Mouse (Mus musculus) hindbrain, embryonic 11.5 days (tissue): ENCODE measurements at regions not wholly inside any gene's neighbourhood (a gene's known extent, or its start where the extent isn't known, plus 50 kb on each side); places are given as distances from the start of the nearest gene placed in this dataset.
"Not testable (repeated sequence)": the region's sequence is repeated elsewhere in the genome, so short reads cannot be mapped to it uniquely, and the experiment has no call there.

Experiments
- ATAC-seq: fragments of 200-750 bp; cut with Nextera tagmentation; 2 replicates; pipeline ENCODE4 v1.8.0; 2017; ENCODE audit warnings: mild to moderate bottlenecking, moderate TSS enrichment, moderate library complexity; ENCODE audit not compliant: low FRiP score
- DNase-seq: peaks from one replicate; pipeline ENCODE4 v3.0.0-alpha.2; 2015; ENCODE audit warnings: low spot score
- H3K27ac ChIP-seq: fragments of 300-500 bp; sonication (generic); 2 replicates; pipeline ENCODE4 v1.5.1; 2014; ENCODE audit warnings: mild to moderate bottlenecking, low read depth, low read length
- H3K27me3 ChIP-seq: fragments of 300-500 bp; sonication (generic); 2 replicates; pipeline ENCODE4 v1.6.1; 2014; ENCODE audit warnings: mild to moderate bottlenecking, low read length, moderate library complexity, mixed read lengths; ENCODE audit not compliant: control insufficient read depth, insufficient read depth
- H3K36me3 ChIP-seq: fragments of 300-500 bp; sonication (generic); 2 replicates; pipeline ENCODE4 v1.6.1; 2014; ENCODE audit warnings: mild to moderate bottlenecking, low read length, moderate library complexity, mixed read lengths; ENCODE audit not compliant: control insufficient read depth, insufficient read depth
- H3K4me1 ChIP-seq: fragments of 300-500 bp; sonication (generic); replicated peaks from 2 replicates; pipeline ENCODE4 v1.6.1; 2014; ENCODE audit warnings: low read length, mixed read lengths; ENCODE audit not compliant: control insufficient read depth, insufficient read depth
- H3K4me2 ChIP-seq: fragments of 300-500 bp; sonication (generic); replicated peaks from 2 replicates; pipeline ENCODE4 v1.6.1; 2014; ENCODE audit warnings: mild to moderate bottlenecking, low read depth, low read length
- H3K4me3 ChIP-seq: fragments of 300-500 bp; sonication (generic); 2 replicates; pipeline ENCODE4 v1.5.1; 2014; ENCODE audit warnings: low read depth, low read length
- H3K9ac ChIP-seq: fragments of 300-500 bp; sonication (generic); 2 replicates; pipeline ENCODE4 v1.6.1; 2014; ENCODE audit warnings: low read depth, low read length
- H3K9me3 ChIP-seq: fragments of 300-500 bp; sonication (generic); 2 replicates; pipeline ENCODE4 v1.6.1; 2016; ENCODE audit warnings: low read length; ENCODE audit not compliant: control insufficient read depth
- WGBS: fragments of 180-500 bp; shearing (Covaris S2); extraction: QIAGEN DNeasy Blood & Tissue Kit; methylation state at CpG from one replicate; pipeline ENCODE4 v1.1.7; 2014; 5-methylcytosine and 5-hydroxymethylcytosine counted together

DNA sequence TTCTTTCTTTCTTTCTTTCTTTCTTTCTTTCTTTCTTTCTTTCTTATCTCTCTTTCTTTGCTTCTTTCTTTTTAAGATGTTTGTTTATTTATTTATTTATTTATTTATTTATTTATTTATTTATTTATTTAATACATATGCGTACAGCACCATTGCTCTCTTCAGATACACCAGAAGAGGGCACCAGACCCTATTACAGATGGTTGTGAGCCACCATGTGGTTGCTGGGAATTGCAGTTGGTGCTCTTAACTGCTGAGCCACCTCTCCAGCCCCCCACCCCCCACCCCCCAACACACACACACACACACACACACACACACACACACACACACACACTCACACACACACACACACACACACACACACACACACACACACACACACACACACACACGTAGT lies 76.4 kb upstream of the Klf13 start:
- H3K36me3 ChIP-seq, H3K9me3 ChIP-seq, H3K27ac ChIP-seq, ATAC-seq, DNase-seq, H3K9ac ChIP-seq, H3K4me3 ChIP-seq, H3K4me1 ChIP-seq, H3K27me3 ChIP-seq, H3K4me2 ChIP-seq: not testable (repeated sequence)
- 84% methylated on average over 2 of the region's 2 CpGs for WGBS

DNA sequence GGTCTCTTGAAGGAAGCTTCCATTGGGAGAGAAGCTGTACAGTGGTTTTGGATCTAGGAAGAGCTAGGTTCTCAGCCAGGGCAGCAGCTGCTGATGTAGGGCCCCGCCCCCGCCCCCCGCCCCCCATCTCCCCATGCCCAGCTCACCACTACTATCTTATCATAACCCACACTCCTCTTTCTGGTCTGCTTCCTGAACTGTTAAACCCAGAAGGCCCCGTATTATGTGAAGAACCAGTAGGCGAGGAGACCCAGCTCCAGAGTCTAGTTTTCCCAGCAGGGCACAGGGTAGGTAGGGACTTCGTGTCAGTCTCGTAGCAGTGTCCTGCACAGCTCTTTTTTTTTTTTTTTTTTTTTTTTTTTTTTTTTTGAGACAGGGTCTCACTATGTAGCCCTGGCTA lies 75.5 kb upstream of the Klf13 start:
- Histone ChIP-seq H3K27me3 (no peaks in the 10 kb centered on the region), H3K27ac (no peak overlapping the region), H3K9me3 (no peaks in the 10 kb centered on the region), H3K9ac (no peak overlapping the region), H3K4me2 (no peak overlapping the region), H3K36me3 (no peaks in the 10 kb centered on the region), H3K4me1 (no peaks in the 10 kb centered on the region), H3K4me3 (no peak overlapping the region)
- DNase-seq (no peak), ATAC-seq (no peak)
- WGBS, result 82% methylated on average over 7 of the region's 7 CpGs

DNA sequence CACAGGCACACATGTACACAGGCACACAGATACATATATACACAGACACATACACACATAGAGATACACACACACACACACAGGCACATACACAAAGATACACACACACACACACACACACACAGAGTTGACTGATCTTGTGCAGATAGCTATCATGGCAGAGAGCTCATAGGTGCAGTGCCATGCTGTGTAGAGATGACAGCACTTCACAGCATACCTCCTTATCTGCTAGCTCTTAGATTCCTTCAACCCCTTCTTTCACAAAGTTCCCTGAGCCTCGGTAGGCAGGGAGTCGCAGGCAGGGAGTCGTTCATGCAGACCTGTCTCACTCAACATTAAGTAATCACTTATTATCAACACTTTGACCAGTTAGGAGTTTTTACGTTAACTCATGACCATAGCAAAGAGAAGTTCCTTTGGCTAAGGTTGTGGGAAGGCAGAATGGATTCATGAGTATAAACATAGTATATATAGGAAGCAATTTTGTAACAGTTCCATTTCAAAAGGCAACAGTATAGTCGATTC lies 74.4 kb upstream of the Klf13 start:
- Histone ChIP-seq H3K27ac (no peak overlapping the region), H3K4me1 (no peaks in the 10 kb centered on the region), H3K27me3 (no peaks in the 10 kb centered on the region), H3K36me3 (no peaks in the 10 kb centered on the region), H3K9ac (no peak overlapping the region), H3K9me3 (no peaks in the 10 kb centered on the region), H3K4me2 (no peak overlapping the region), H3K4me3 (no peak overlapping the region)
- 81% methylated on average over 5 of the region's 5 CpGs for WGBS
- DNase-seq (no peak), ATAC-seq (no peak)

DNA sequence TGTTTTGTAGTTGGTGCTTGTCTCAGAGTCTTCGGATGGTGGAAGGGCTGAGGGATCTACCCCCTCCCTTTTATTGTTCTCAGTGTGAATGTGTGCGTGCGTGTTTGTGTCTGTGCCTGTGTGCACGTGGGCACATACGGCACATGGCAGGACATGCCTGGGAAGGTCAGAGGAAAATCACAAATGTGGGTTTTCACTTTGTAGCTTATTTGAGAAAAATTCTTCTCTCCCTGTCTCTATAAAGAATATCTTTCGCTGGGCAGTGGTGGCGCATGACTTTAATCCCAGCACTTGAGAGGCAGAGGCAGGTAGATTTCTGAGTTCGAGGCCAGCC lies 73.5 kb upstream of the Klf13 start:
- 89% methylated on average over 8 of the region's 8 CpGs for WGBS
- H3K4me3 ChIP-seq, result no peak overlapping the region
- no peak overlapping the region for H3K9ac ChIP-seq
- H3K27ac ChIP-seq, result no peak overlapping the region
- H3K4me1 ChIP-seq, result no peaks in the 10 kb centered on the region
- DNase-seq, result no peak
- no peak for ATAC-seq
- H3K36me3 ChIP-seq, result no peaks in the 10 kb centered on the region
- no peaks in the 10 kb centered on the region for H3K9me3 ChIP-seq
- H3K4me2 ChIP-seq, result no peak overlapping the region
- no peaks in the 10 kb centered on the region for H3K27me3 ChIP-seq

DNA sequence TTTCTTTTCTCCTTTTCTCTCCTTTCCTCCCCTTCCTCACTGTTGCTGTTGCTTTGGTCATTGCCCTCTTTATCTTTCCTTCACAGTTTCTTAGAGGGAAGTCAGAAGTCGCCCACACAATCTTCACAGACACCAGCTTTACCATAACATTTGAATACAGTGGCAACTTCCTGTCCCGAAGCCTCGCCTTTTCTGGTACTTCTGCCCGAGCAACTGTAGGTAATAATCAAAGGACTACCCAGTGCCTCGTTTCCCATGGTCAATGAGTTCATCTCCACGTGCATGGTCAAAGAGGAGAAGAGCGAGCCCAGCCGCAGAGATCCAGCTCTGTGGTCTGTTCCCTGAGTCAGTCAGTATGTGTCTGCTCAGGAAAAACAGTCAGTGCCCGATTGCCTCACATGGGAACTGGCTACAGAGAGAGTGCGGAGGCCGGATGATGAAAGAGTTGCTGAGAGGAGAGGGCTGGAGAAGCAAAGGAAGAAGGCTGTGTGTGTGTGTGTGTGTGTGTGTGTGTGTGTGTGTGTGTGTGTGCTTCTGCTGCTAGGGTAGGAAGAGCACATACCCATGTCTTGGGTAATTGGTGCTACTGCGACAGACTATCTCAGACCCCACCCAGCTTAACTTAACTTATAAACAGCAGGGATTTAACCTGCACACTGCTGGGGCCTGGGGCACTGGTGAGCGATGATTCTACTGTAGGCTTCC lies 73.0 kb upstream of the Klf13 start:
- no peaks in the 10 kb centered on the region for H3K9me3 ChIP-seq
- H3K36me3 ChIP-seq, result no peaks in the 10 kb centered on the region
- H3K4me2 ChIP-seq, result no peak overlapping the region
- H3K27ac ChIP-seq, result no peak overlapping the region
- ATAC-seq, result no peak
- H3K27me3 ChIP-seq, result no peaks in the 10 kb centered on the region
- H3K4me3 ChIP-seq, result no peak overlapping the region
- 81% methylated on average over 13 of the region's 13 CpGs for WGBS
- no peak overlapping the region for H3K9ac ChIP-seq
- H3K4me1 ChIP-seq, result no peaks in the 10 kb centered on the region
- no peak for DNase-seq

DNA sequence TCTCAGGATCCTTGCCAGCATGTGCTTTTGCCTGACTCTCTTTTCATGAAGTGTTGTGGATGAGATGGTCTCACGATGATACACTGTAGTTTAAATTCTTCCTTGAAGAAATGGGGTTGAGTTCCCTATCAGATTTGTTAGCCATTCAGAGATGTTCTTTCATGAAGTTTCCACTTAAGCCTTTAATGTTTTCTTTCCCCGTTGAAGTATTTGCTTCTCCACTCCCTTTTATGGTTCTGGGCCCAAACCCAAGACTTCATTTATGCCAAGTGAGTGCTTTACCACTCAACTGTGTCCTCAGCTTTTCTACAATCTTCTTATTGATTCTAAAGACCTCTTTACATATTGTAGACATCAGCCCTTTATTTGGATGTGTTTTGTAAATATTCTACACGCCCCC lies 71.9 kb upstream of the Klf13 start:
- H3K4me3 ChIP-seq, result no peak overlapping the region
- H3K36me3 ChIP-seq, result no peaks in the 10 kb centered on the region
- DNase-seq (no peak), ATAC-seq (no peak)
- no peak overlapping the region for H3K9ac ChIP-seq
- no peak overlapping the region for H3K27ac ChIP-seq
- H3K9me3 ChIP-seq, result no peaks in the 10 kb centered on the region
- no peak overlapping the region for H3K4me2 ChIP-seq
- WGBS, result 87% methylated on average over 3 of the region's 3 CpGs
- no peaks in the 10 kb centered on the region for H3K4me1 ChIP-seq
- no peaks in the 10 kb centered on the region for H3K27me3 ChIP-seq

DNA sequence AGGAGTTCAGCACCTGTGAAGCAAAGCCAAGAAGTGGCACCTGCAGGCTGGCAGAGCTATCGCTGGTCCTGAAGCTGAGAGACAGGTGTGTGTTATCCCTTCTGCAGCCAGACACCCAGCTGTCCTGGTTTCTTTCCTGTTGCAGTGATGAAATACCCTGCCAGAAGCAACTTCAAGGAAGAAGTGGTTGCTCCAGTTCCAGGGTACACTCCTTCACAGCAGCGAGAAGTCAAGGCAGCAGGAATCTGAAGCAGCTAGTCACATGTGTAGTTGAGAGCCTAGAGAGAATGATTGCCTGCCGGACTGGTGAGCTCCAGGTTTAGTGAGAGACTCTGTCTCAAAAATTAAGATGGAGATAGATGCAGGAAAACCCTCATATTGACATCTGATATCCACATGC lies 69.1 kb upstream of the Klf13 start:
- Histone ChIP-seq H3K9me3 (no peaks in the 10 kb centered on the region), H3K9ac (no peak overlapping the region), H3K27ac (no peak overlapping the region), H3K36me3 (no peaks in the 10 kb centered on the region), H3K4me1 (no peaks in the 10 kb centered on the region), H3K4me2 (no peak overlapping the region), H3K27me3 (no peaks in the 10 kb centered on the region), H3K4me3 (no peak overlapping the region)
- DNase-seq (no peak), ATAC-seq (no peak)
- 97% methylated on average over 3 of the region's 3 CpGs for WGBS

DNA sequence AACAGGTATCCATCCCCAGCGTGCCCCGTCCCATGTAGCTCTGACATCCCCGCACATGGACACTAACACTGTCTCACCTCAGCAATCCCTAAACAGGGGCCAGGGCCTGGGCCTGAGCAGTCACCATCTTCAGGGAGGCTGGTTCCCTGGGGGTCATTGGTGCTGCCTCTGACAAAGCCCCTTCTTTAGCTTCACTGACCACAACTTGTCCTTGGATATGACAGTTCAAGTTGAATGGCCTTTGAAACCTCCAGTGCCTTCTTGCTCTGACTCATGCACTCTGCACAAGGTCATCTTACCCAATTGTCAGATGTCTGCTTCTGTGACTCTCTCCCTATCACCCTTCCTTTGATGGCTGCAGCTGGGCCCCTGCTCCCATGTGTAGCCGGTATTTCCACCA lies 68.2 kb upstream of the Klf13 start:
- no peaks in the 10 kb centered on the region for H3K4me1 ChIP-seq
- WGBS, result 95% methylated on average over 4 of the region's 4 CpGs
- no peaks in the 10 kb centered on the region for H3K27me3 ChIP-seq
- H3K36me3 ChIP-seq, result no peaks in the 10 kb centered on the region
- no peak overlapping the region for H3K4me2 ChIP-seq
- H3K4me3 ChIP-seq, result no peak overlapping the region
- H3K27ac ChIP-seq, result no peak overlapping the region
- DNase-seq, result no peak
- no peak for ATAC-seq
- no peaks in the 10 kb centered on the region for H3K9me3 ChIP-seq
- no peak overlapping the region for H3K9ac ChIP-seq

DNA sequence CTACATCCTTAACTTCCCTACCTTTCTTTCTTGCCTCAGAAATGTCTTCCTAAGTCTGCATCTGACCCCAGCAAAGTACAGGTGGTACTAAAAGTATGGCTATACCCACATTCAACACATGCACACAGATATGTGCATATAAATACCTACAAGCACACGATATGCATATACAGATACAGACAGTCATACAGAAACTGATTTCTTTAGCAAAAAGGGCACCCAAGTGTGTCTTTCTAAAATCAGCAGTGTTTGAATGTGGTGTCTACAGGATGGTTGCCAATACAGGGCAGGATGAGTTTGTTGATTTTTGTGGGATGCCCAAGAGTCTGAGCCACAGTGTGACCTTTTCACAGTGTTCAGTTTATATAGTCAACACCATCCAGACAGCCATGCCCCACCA lies 67.0 kb upstream of the Klf13 start:
- Histone ChIP-seq H3K27me3 (no peaks in the 10 kb centered on the region), H3K9me3 (no peaks in the 10 kb centered on the region), H3K4me3 (no peak overlapping the region), H3K4me2 (no peak overlapping the region), H3K36me3 (no peaks in the 10 kb centered on the region), H3K4me1 (no peaks in the 10 kb centered on the region), H3K9ac (no peak overlapping the region), H3K27ac (no peak overlapping the region)
- 95% methylated on average over 1 of the region's 1 CpGs for WGBS
- ATAC-seq (no peak), DNase-seq (no peak)
